Mouse (Mus musculus): ENCODE measurements around the gene Bpgm. TPM values are rescaled to one million over a fixed set of nuclear protein-coding genes. Genes with fewer than 3 reads are reported as not detected.

Gene Bpgm
- polyA plus RNA-seq, 2 experiments from 2014 or later, result 21.5 to 31.7 TPM

- no peak for ATAC-seq
These were observed 10.1 kb downstream of the Bpgm start for GRCm38 (mm10) chr6:34486071-34486626.

- ATAC-seq, result no peak
These were observed 17.5 kb downstream of the Bpgm start for GRCm38 (mm10) chr6:34493327-34494095.

GRCm38 (mm10) chr6:34495140-34495551, 19.1 kb downstream of the Bpgm start:
- ATAC-seq, result peak; percentile 51

- ATAC-seq, result no peak
These were observed 22.1 kb downstream of the Bpgm start for GRCm38 (mm10) chr6:34497991-34498625.

- no peak for ATAC-seq
These were observed 26.3 kb downstream of the Bpgm start for GRCm38 (mm10) chr6:34502291-34502690.

GRCm38 (mm10) chr6:34505957-34506356, 29.9 kb downstream of the Bpgm start:
- ATAC-seq, result no peak

- no peak for ATAC-seq
These were observed 31.6 kb downstream of the Bpgm start for GRCm38 (mm10) chr6:34507581-34507980.

- ATAC-seq, result no peak
These were observed 32.0 kb downstream of the Bpgm start for GRCm38 (mm10) chr6:34508016-34508415.

- ATAC-seq, result no peak
These were observed 34.3 kb downstream of the Bpgm start for GRCm38 (mm10) chr6:34510277-34510676.

GRCm38 (mm10) chr6:34511410-34511809, 35.4 kb downstream of the Bpgm start:
- ATAC-seq, result no peak

GRCm38 (mm10) chr6:34512741-34513140, 36.7 kb downstream of the Bpgm start:
- ATAC-seq, result no peak

GRCm38 (mm10) chr6:34514655-34515054, 38.6 kb downstream of the Bpgm start:
- no peak for ATAC-seq

GRCm38 (mm10) chr6:34515098-34515782, 39.2 kb downstream of the Bpgm start:
- ATAC-seq, result no peak

- no peak for ATAC-seq
These were observed 39.7 kb downstream of the Bpgm start for GRCm38 (mm10) chr6:34515783-34516099.

GRCm38 (mm10) chr6:34517750-34518149, 41.7 kb downstream of the Bpgm start:
- no peak for ATAC-seq

GRCm38 (mm10) chr6:34519087-34519486, 43.1 kb downstream of the Bpgm start:
- ATAC-seq, result no peak

- ATAC-seq, result no peak
These were observed 44.5 kb downstream of the Bpgm start for GRCm38 (mm10) chr6:34520491-34520890.

- ATAC-seq, result no peak
These were observed 44.9 kb downstream of the Bpgm start for GRCm38 (mm10) chr6:34520912-34521311.

- no peak for ATAC-seq
These were observed 47.5 kb downstream of the Bpgm start for GRCm38 (mm10) chr6:34523476-34523875.

GRCm38 (mm10) chr6:34525499-34525924, 49.5 kb downstream of the Bpgm start:
- ATAC-seq, result no peak

GRCm38 (mm10) chr6:34525927-34526326, 49.9 kb downstream of the Bpgm start:
- ATAC-seq, result no peak

GRCm38 (mm10) chr6:34526389-34526788, 50.4 kb downstream of the Bpgm start:
- no peak for ATAC-seq

GRCm38 (mm10) chr6:34528131-34528530, 52.1 kb downstream of the Bpgm start:
- ATAC-seq, result no peak

All from CD4-positive, CD25-positive, alpha-beta regulatory T cell, adult 4 months (primary cell).